Mouse (Mus musculus): ENCODE data around the gene Kncn. TPM values are rescaled to one million over a fixed set of nuclear protein-coding genes. Genes with fewer than 3 reads are reported as not detected.

Kncn gene
- polyA plus RNA-seq, 1 experiment = not detected

- Histone ChIP-seq H3K4me1 (ENCODE audit: control insufficient read depth, insufficient read depth, insufficient read length, low read length) (peaks cover under 1% of the 10 kb centered on the region; the same call in 1 of the 2 replicates), H3K27ac (replicated peaks; ENCODE audit: low read depth, low read length) (no peak overlapping the region), H3K4me3 (ENCODE audit: insufficient read depth, low read depth, low read length) (no peak overlapping the region)
Observed at GRCm38 (mm10) chr4:115856282-115856681, 27.9 kb upstream of the Kncn start.

DNA sequence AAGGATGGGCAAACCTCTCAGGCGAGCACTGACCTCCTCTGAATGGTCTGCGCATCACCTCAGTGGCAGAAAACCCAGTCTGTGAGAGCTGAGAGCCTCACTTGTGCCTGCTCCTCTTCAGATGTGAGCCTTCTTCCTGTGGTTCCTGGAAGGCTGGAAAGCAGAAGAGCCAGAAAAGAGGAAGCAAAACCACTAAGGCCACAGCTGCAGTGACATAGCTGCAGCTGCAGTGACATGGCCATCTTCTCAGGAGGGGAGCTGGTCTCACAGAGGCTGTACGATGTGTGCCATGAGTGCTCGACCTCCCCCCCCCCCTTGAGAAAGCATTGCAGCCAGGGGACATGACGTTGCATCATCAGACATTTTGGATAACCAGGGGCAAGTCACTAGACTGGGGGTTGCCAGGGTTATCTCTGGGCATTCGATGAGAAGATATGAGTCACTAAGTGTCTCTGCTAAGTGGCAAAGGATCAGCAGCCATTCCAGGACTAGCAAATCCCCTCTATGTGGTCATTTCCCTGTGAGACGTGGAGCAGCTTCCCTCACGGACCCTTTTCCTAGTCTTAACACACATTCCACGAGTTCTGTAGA lies 26.8 kb upstream of the Kncn start:
- peak overlapping the region; percentile 34; the same call in 1 of the 2 replicates for H3K27ac ChIP-seq (replicated peaks; ENCODE audit: low read depth, low read length)
- no peaks in the 10 kb centered on the region for H3K4me1 ChIP-seq (ENCODE audit: control insufficient read depth, insufficient read depth, insufficient read length, low read length)
- no peak overlapping the region for H3K4me3 ChIP-seq (ENCODE audit: insufficient read depth, low read depth, low read length)

GRCm38 (mm10) chr4:115863352-115863751 lies 20.8 kb upstream of the Kncn start:
- no peak overlapping the region for H3K4me3 ChIP-seq (ENCODE audit: insufficient read depth, low read depth, low read length)
- no peaks in the 10 kb centered on the region for H3K4me1 ChIP-seq (ENCODE audit: control insufficient read depth, insufficient read depth, insufficient read length, low read length)
- H3K27ac ChIP-seq (replicated peaks; ENCODE audit: low read depth, low read length) = no peak overlapping the region

DNA sequence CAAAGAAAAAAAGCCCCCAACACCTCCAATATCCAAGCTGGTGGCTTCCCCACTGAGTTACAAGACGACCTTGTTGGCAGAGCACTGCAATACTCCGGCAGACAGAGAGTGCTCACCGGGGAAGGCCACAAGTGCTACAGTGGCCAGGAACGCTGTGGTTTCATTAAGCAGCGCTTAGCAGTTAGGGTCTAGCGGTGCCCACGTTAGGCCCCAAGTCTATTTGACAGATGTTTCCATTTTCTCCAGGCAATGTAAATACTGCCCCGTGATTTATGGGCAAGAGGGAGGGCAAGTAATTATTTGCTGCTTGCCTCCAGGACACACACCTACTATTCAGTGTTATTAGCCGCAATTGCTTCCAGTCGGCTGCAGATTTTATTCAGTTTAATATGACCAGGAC lies 20.3 kb upstream of the Kncn start:
- Histone ChIP-seq H3K27ac (replicated peaks; ENCODE audit: low read depth, low read length) (no peak overlapping the region), H3K4me3 (ENCODE audit: insufficient read depth, low read depth, low read length) (no peak overlapping the region), H3K4me1 (ENCODE audit: control insufficient read depth, insufficient read depth, insufficient read length, low read length) (no peaks in the 10 kb centered on the region)

GRCm38 (mm10) chr4:115869512-115870210 lies 14.5 kb upstream of the Kncn start:
- H3K4me1 ChIP-seq (ENCODE audit: control insufficient read depth, insufficient read depth, insufficient read length, low read length) = no peaks in the 10 kb centered on the region
- no peak overlapping the region for H3K27ac ChIP-seq (replicated peaks; ENCODE audit: low read depth, low read length)
- H3K4me3 ChIP-seq (ENCODE audit: insufficient read depth, low read depth, low read length) = no peak overlapping the region

DNA sequence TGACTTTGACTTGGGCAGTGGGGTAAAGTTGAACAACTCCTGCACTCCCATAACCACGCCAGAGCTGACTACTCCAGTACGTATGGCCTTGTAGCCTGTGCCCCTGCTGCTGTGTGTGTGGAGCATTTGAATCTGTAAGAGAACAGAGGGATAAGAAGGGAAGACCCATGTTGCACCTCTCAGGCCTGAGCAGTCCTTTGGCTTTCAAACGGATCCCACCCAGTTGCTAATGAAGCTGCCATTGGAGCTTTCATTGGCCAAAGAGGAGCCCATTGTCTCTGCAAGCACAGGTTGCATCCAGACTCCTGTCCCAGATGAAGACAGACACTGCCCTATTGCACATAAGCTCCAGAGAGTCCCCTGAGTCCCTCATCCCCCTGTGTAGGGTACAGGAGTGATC lies 11.0 kb upstream of the Kncn start:
- H3K4me3 ChIP-seq (ENCODE audit: insufficient read depth, low read depth, low read length) = no peak overlapping the region
- no peak overlapping the region for H3K27ac ChIP-seq (replicated peaks; ENCODE audit: low read depth, low read length)
- no peaks in the 10 kb centered on the region for H3K4me1 ChIP-seq (ENCODE audit: control insufficient read depth, insufficient read depth, insufficient read length, low read length)

DNA sequence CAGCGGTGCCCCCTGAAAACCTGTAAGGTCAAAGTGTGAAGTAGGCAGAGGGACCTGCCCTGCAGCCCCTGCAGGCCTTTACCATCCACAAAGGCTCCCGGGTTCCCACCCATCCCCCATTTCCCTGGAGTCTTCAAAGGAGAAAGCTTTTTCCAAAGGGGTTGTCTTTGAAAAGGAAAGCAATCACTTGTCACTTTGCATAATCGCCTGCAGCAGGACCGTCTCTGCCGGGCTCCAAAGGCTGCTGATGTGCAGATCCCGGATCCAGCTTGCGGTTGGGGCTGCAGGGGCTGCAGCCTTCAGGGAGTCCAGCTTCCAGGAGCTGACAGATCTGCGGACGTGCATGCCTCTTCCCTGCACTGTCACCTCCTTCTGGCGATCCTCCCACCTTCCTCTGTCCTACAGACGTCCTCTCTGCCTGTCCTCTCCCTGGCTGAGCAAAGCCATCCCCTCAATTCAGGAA lies 6.0 kb upstream of the Kncn start:
- no peaks in the 10 kb centered on the region for H3K4me1 ChIP-seq (ENCODE audit: control insufficient read depth, insufficient read depth, insufficient read length, low read length)
- no peak overlapping the region for H3K27ac ChIP-seq (replicated peaks; ENCODE audit: low read depth, low read length)
- no peak overlapping the region for H3K4me3 ChIP-seq (ENCODE audit: insufficient read depth, low read depth, low read length)

- Histone ChIP-seq H3K4me3 (ENCODE audit: insufficient read depth, low read depth, low read length) (no peak overlapping the region), H3K4me1 (ENCODE audit: control insufficient read depth, insufficient read depth, insufficient read length, low read length) (no peaks in the 10 kb centered on the region), H3K27ac (replicated peaks; ENCODE audit: low read depth, low read length) (no peak overlapping the region)
Observed at GRCm38 (mm10) chr4:115878828-115879227, 5.4 kb upstream of the Kncn start.

GRCm38 (mm10) chr4:115881183-115881582 lies 3.0 kb upstream of the Kncn start:
- no peak overlapping the region for H3K4me3 ChIP-seq (ENCODE audit: insufficient read depth, low read depth, low read length)
- H3K27ac ChIP-seq (replicated peaks; ENCODE audit: low read depth, low read length) = no peak overlapping the region
- H3K4me1 ChIP-seq (ENCODE audit: control insufficient read depth, insufficient read depth, insufficient read length, low read length) = no peaks in the 10 kb centered on the region

DNA sequence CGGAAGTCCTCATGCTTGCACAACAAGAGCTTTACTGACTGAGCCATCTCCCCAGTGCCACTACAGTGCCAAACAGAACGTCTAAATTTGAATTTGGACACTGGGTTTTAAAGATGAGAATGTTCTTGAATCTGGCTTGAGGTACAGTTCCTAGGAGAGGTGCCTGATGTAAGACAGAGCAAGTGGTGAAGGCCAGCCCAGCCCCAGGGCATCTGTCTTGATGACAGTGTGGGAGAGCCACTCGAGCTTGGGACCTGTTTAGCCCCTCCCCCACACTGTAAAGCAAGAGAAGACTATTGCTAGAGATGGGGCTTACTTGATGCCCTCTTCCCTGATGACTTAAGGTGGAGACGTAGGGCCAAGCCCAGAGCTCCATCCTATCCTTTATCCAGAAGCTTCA lies 2.0 kb upstream of the Kncn start:
- H3K27ac ChIP-seq (replicated peaks; ENCODE audit: low read depth, low read length) = no peak overlapping the region
- H3K4me3 ChIP-seq (ENCODE audit: insufficient read depth, low read depth, low read length) = no peak overlapping the region
- no peaks in the 10 kb centered on the region for H3K4me1 ChIP-seq (ENCODE audit: control insufficient read depth, insufficient read depth, insufficient read length, low read length)

- Histone ChIP-seq H3K4me1 (ENCODE audit: control insufficient read depth, insufficient read depth, insufficient read length, low read length) (no peaks in the 10 kb centered on the region), H3K27ac (replicated peaks; ENCODE audit: low read depth, low read length) (no peak overlapping the region), H3K4me3 (ENCODE audit: insufficient read depth, low read depth, low read length) (no peak overlapping the region)
Observed at GRCm38 (mm10) chr4:115885846-115886245, 1.6 kb downstream of the Kncn start.

DNA sequence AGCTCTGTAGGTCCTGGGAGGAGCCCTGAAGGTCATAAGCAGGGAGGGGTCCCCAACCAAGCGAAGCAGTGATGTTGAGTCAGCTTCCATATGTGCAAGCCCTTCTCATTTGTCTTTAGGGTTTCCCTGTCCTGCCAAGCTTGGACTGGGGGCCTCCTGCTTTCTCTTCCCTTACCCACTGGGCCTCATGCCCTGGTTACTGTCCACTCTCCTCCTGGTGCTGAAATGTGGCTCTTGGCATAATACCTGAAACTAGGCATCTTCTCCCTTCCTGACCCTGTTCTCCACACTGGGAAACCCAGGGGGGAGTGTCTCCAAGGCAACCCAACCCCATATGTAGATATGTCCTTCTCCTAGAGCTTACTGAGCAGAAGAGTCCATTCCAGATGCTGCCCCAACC lies 2.7 kb downstream of the Kncn start:
- no peak overlapping the region for H3K4me3 ChIP-seq (ENCODE audit: insufficient read depth, low read depth, low read length)
- no peak overlapping the region for H3K27ac ChIP-seq (replicated peaks; ENCODE audit: low read depth, low read length)
- no peaks in the 10 kb centered on the region for H3K4me1 ChIP-seq (ENCODE audit: control insufficient read depth, insufficient read depth, insufficient read length, low read length)

GRCm38 (mm10) chr4:115890066-115890465 lies 5.9 kb downstream of the Kncn start:
- Histone ChIP-seq H3K27ac (replicated peaks; ENCODE audit: low read depth, low read length) (no peak overlapping the region), H3K4me1 (ENCODE audit: control insufficient read depth, insufficient read depth, insufficient read length, low read length) (no peaks in the 10 kb centered on the region), H3K4me3 (ENCODE audit: insufficient read depth, low read depth, low read length) (no peak overlapping the region)

GRCm38 (mm10) chr4:115890553-115890952 lies 6.4 kb downstream of the Kncn start, which contains the start of gene 6430628N08Rik:
Gene 6430628N08Rik (plus strand): TSS chr4:115890665.
- Histone ChIP-seq H3K4me1 (ENCODE audit: control insufficient read depth, insufficient read depth, insufficient read length, low read length) (no peaks in the 10 kb centered on the region), H3K4me3 (ENCODE audit: insufficient read depth, low read depth, low read length) (no peak within 1 kb of the TSS), H3K27ac (replicated peaks; ENCODE audit: low read depth, low read length) (no peak within 1 kb of the TSS)

GRCm38 (mm10) chr4:115894281-115894680 lies 10.1 kb downstream of the Kncn start:
- no peak overlapping the region for H3K27ac ChIP-seq (replicated peaks; ENCODE audit: low read depth, low read length)
- H3K4me3 ChIP-seq (ENCODE audit: insufficient read depth, low read depth, low read length) = no peak overlapping the region
- no peaks in the 10 kb centered on the region for H3K4me1 ChIP-seq (ENCODE audit: control insufficient read depth, insufficient read depth, insufficient read length, low read length)
